Mouse (Mus musculus) embryonic fibroblast, embryonic 13.5 days (primary cell): ENCODE results near the gene Trim14. TPM values are rescaled to one million over a fixed set of nuclear protein-coding genes. Genes with fewer than 3 reads are reported as not detected.
"Not testable (repeated sequence)": the region's sequence is repeated elsewhere in the genome, so short reads cannot be mapped to it uniquely, and the experiment has no call there.

Source experiments
- H3K27ac ChIP-seq: 2 replicates; pipeline ENCODE4 v1.5.1; 2012; ENCODE audit warnings: low read length, control low read depth, inconsistent platforms; ENCODE audit not compliant: insufficient read depth
- H3K4me1 ChIP-seq: 2 replicates; pipeline ENCODE4 v1.6.1; 2011; ENCODE audit warnings: low read length; ENCODE audit not compliant: control insufficient read depth, insufficient read depth
- H3K4me3 ChIP-seq: 2 replicates; pipeline ENCODE4 v1.5.1; 2011; ENCODE audit warnings: mild to moderate bottlenecking, control low read depth, low read length; ENCODE audit not compliant: insufficient read depth
- CTCF ChIP-seq: IDR thresholded peaks from 2 replicates; pipeline ENCODE4 v1.5.1; 2011; ENCODE audit warnings: mild to moderate bottlenecking, control low read depth, low read length, moderate library complexity, borderline replicate concordance; ENCODE audit not compliant: insufficient read depth
- POLR2A ChIP-seq: IDR thresholded peaks from 2 replicates; pipeline ENCODE4 v1.6.1; 2011; ENCODE audit warnings: low read depth, mild to moderate bottlenecking, control low read depth, low read length, moderate library complexity
- polyA plus RNA-seq: library from polyadenylated mRNA; stranded (reverse); fragments of >200 nt; gene quantifications from 2 replicates; pipeline ENCODE4 v1.2.4, GENCODE M21; 2011; ENCODE audit warnings: low read depth; ENCODE audit not compliant: missing spikeins, insufficient read length

Trim14 gene
- polyA plus RNA-seq = 0.93 TPM in 1 of 2 replicates, not detected in the other

GRCm38 (mm10) chr4:46535840-46536361 lies at the start of gene Trim14:
Gene Trim14 (minus strand): TSS chr4:46536141.
- no peaks in the 10 kb centered on the region for H3K4me1 ChIP-seq
- peak within 1 kb of the TSS; percentile 38 for H3K4me3 ChIP-seq
- TF ChIP-seq CTCF (no peak), POLR2A (no peak)
- no peak within 1 kb of the TSS for H3K27ac ChIP-seq

- no peak for TF ChIP-seq POLR2A
- no peak for TF ChIP-seq CTCF
- Histone ChIP-seq H3K4me3 (no peak overlapping the region), H3K4me1 (no peaks in the 10 kb centered on the region), H3K27ac (no peak overlapping the region)
These were observed 49.3 kb upstream of the Trim14 start for GRCm38 (mm10) chr4:46585041-46585810.

GRCm38 (mm10) chr4:46584536-46584935 lies 48.6 kb upstream of the Trim14 start:
- H3K4me3 ChIP-seq, H3K27ac ChIP-seq, H3K4me1 ChIP-seq: not testable (repeated sequence)

- not testable (repeated sequence) for H3K4me3 ChIP-seq, H3K27ac ChIP-seq, H3K4me1 ChIP-seq
These were observed 48.1 kb upstream of the Trim14 start for GRCm38 (mm10) chr4:46584084-46584483.

- H3K4me1 ChIP-seq, H3K27ac ChIP-seq, H3K4me3 ChIP-seq: not testable (repeated sequence)
These were observed 46.1 kb upstream of the Trim14 start for GRCm38 (mm10) chr4:46582024-46582423.

GRCm38 (mm10) chr4:46581577-46581976 lies 45.6 kb upstream of the Trim14 start:
- not testable (repeated sequence) for H3K4me3 ChIP-seq, H3K27ac ChIP-seq, H3K4me1 ChIP-seq

GRCm38 (mm10) chr4:46580799-46581243 lies 44.9 kb upstream of the Trim14 start:
- not testable (repeated sequence) for H3K4me3 ChIP-seq, H3K27ac ChIP-seq, H3K4me1 ChIP-seq

- H3K4me3 ChIP-seq, H3K27ac ChIP-seq, H3K4me1 ChIP-seq: not testable (repeated sequence)
These were observed 42.9 kb upstream of the Trim14 start for GRCm38 (mm10) chr4:46578796-46579346.

- H3K4me3 ChIP-seq = no peak overlapping the region
- TF ChIP-seq POLR2A (no peak), CTCF (no peak)
- no peaks in the 10 kb centered on the region for H3K4me1 ChIP-seq
- H3K27ac ChIP-seq = no peak overlapping the region
These were observed 42.3 kb upstream of the Trim14 start for GRCm38 (mm10) chr4:46578228-46578627.

GRCm38 (mm10) chr4:46575509-46576284 lies 39.8 kb upstream of the Trim14 start:
- not testable (repeated sequence) for H3K4me3 ChIP-seq

GRCm38 (mm10) chr4:46574841-46575240 lies 38.9 kb upstream of the Trim14 start:
- TF ChIP-seq CTCF = no peak
- no peak for TF ChIP-seq POLR2A
- Histone ChIP-seq H3K4me3 (no peak overlapping the region), H3K4me1 (no peaks in the 10 kb centered on the region), H3K27ac (no peak overlapping the region)

More at GRCm38 (mm10) chr4:46575509-46576284, 39.8 kb upstream of the Trim14 start:
- H3K27ac ChIP-seq, H3K4me1 ChIP-seq: not testable (repeated sequence)
